Mouse (Mus musculus) kidney, adult 18-20 months (tissue): ENCODE data around the gene Zp1.
A peak's percentile ranks its signal among the peaks of the same experiment; 100 is the strongest.

Source experiments
- DNase-seq: peaks from one replicate; pipeline ENCODE4 v3.0.0; 2021

Gene Zp1

GRCm38 (mm10) chr19:10920532-10920931, at the start of gene Zp1:
TSS of gene Zp1 (minus strand) at chr19:10920632.
- DNase-seq = no peak

- DNase-seq = no peak
Measured at GRCm38 (mm10) chr19:10968578-10968977, 48.1 kb upstream of the Zp1 start.

DNA sequence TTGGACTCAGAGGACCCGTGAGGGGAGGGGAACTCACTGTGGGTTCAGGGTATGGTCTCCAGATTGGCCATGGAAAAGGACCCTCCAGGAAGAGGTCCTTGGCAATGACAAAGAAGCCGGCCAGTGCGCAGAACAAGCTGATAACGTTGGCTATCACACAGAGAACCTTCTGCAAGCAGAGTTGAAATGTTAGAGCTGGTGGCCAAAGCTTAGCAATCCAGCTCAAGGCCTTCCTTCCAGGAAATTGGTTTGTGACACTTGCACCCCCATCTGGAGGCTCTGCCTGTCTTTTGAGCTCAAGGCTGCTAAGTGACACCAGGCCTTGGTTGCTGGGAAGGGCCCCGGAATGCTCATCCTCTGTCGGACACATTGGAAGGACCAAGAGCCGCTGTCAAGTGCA, 45.3 kb upstream of the Zp1 start:
- no peak for DNase-seq

- no peak for DNase-seq
Measured at GRCm38 (mm10) chr19:10959978-10960346, 39.5 kb upstream of the Zp1 start.

GRCm38 (mm10) chr19:10959085-10959977, 38.9 kb upstream of the Zp1 start:
- peak; percentile 31 for DNase-seq

GRCm38 (mm10) chr19:10952021-10952939, 31.8 kb upstream of the Zp1 start:
- DNase-seq = no peak

GRCm38 (mm10) chr19:10949558-10949957, 29.1 kb upstream of the Zp1 start:
- no peak for DNase-seq

GRCm38 (mm10) chr19:10949112-10949511, 28.7 kb upstream of the Zp1 start, which contains the start of gene Ccdc86:
TSS of gene Ccdc86 (minus strand) at chr19:10949266.
- DNase-seq = peak; percentile 96

- DNase-seq = no peak
Measured at GRCm38 (mm10) chr19:10948416-10948815, 28.0 kb upstream of the Zp1 start.

- DNase-seq = no peak
Measured at GRCm38 (mm10) chr19:10947219-10947618, 26.8 kb upstream of the Zp1 start.

- DNase-seq = no peak
Measured at GRCm38 (mm10) chr19:10946506-10946905, 26.1 kb upstream of the Zp1 start.

GRCm38 (mm10) chr19:10943955-10944354, 23.5 kb upstream of the Zp1 start:
- DNase-seq = no peak

DNA sequence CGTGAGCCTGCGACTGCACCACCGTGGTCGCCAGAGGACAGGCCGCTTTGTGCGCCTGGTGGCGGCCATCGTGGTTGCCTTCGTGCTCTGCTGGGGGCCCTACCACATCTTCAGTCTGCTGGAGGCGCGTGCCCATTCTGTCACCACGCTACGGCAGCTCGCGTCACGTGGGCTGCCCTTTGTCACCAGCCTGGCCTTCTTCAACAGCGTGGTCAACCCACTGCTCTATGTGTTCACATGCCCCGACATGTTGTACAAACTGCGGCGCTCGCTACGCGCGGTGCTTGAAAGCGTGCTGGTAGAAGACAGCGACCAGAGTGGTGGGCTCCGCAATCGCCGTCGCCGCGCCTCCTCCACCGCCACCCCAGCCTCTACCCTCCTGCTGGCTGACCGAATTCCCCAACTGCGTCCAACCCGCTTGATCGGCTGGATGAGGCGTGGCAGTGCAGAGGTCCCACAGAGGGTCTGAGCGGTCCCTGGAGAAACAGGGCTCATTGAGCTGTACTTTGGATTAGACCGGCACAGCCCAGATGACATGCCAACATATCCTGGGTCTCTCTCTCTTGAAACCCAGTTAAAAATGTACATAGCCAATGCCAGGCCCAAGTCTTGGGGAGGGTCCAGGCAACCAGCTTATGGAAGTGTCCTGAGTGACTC, 20.5 kb upstream of the Zp1 start:
- no peak for DNase-seq

GRCm38 (mm10) chr19:10940097-10940800, 19.8 kb upstream of the Zp1 start:
- DNase-seq = peak; percentile 80

- DNase-seq = no peak
Measured at GRCm38 (mm10) chr19:10938771-10939170, 18.3 kb upstream of the Zp1 start.

- DNase-seq = no peak
Measured at GRCm38 (mm10) chr19:10937110-10937563, 16.7 kb upstream of the Zp1 start, which contains the start of gene Ptgdr2. TSS of gene Ptgdr2 (plus strand) at chr19:10937160.

GRCm38 (mm10) chr19:10936077-10936476, 15.6 kb upstream of the Zp1 start:
- no peak for DNase-seq

GRCm38 (mm10) chr19:10935029-10935428, 14.6 kb upstream of the Zp1 start:
- no peak for DNase-seq

DNA sequence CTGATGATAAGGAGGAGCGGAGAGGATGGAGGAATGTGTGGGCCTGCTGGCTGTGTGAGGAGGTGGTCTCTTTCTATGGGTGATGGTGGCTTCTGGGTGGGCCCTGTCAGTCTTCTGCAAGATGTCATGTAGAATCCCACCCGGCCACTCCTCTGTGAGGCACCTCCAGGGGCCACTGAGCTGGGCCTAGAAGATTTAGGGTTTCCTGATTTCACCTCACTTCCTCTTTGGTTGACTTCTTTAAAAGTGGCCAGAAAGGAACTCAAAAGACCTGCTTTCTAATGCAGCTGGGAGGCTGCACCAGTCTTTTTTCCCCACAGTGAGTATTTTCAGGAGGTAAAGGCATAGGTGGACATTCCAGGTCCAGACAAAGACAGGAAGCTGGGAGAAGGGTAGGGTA, 10.2 kb upstream of the Zp1 start:
- no peak for DNase-seq

GRCm38 (mm10) chr19:10926666-10927065, 6.2 kb upstream of the Zp1 start:
- DNase-seq = no peak

DNA sequence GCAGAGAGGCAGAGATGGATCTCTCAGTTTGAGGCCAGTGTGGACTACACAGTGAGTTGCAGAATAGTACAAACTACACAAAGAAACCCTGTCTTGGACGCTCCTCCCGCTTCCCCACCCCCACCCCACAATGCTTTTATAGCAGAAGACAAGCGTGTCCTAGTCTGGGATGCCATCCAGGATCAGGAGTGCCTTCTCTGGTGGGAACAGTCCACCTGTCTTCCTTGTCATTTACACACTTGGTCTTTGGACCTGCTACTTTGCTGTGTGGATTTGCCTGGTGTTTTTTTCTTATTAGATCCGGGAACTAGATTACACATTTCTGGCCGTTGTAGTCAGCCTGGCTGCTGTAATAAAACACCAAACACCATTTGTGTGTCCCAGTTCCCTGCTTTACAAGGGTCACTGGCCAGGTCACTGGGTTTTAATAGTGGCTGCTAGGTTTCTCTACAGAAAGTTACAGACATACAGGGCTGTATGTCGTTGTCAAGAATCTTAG, 5.7 kb upstream of the Zp1 start:
- DNase-seq = peak; percentile 27

- no peak for DNase-seq
Measured at GRCm38 (mm10) chr19:10924220-10924619, 3.8 kb upstream of the Zp1 start.
